Mouse (Mus musculus) layer of hippocampus, postnatal 36 days (tissue): ENCODE results near the gene Nfkbia. TPM values are rescaled to one million over a fixed set of nuclear protein-coding genes. Genes with fewer than 3 reads are reported as not detected.

Experiments used
- DNase-seq, 2 experiments: peaks; one replicate each; pipeline ENCODE4 v3.0.0; 2022
- total RNA-seq, 2 experiments: library from RNA; stranded (reverse); gene quantifications; 2 replicates each; pipeline ENCODE4 v1.2.3; 2021

Nfkbia gene
- total RNA-seq, 2 experiments from 2014 or later: 36.5 to 44.3 TPM

- no peak for DNase-seq
These were observed 2.3 kb downstream of the Nfkbia start for GRCm38 (mm10) chr12:55489986-55490721.

GRCm38 (mm10) chr12:55488661-55489447 lies 3.6 kb downstream of the Nfkbia start:
- no peak for DNase-seq

- no peak for DNase-seq
These were observed 4.4 kb downstream of the Nfkbia start for GRCm38 (mm10) chr12:55487843-55488660.

- no peak for DNase-seq
These were observed 5.3 kb downstream of the Nfkbia start for GRCm38 (mm10) chr12:55486923-55487674.

- no peak for DNase-seq
These were observed 7.6 kb downstream of the Nfkbia start for GRCm38 (mm10) chr12:55484800-55485199.

- no peak for DNase-seq
These were observed 8.2 kb downstream of the Nfkbia start for GRCm38 (mm10) chr12:55484079-55484774.

- no peak for DNase-seq
These were observed 8.9 kb downstream of the Nfkbia start for GRCm38 (mm10) chr12:55483591-55483990.

GRCm38 (mm10) chr12:55482732-55483131 lies 9.7 kb downstream of the Nfkbia start:
- no peak for DNase-seq

- DNase-seq: no peak
These were observed 10.7 kb downstream of the Nfkbia start for GRCm38 (mm10) chr12:55481739-55482138.

- no peak for DNase-seq
These were observed 11.8 kb downstream of the Nfkbia start for GRCm38 (mm10) chr12:55480471-55481153.

GRCm38 (mm10) chr12:55478901-55479300 lies 13.5 kb downstream of the Nfkbia start:
- no peak for DNase-seq

GRCm38 (mm10) chr12:55474209-55474583 lies 18.3 kb downstream of the Nfkbia start:
- no peak for DNase-seq

- DNase-seq: no peak
These were observed 18.9 kb downstream of the Nfkbia start for GRCm38 (mm10) chr12:55473250-55474208.

GRCm38 (mm10) chr12:55471344-55471743 lies 21.1 kb downstream of the Nfkbia start:
- no peak for DNase-seq

GRCm38 (mm10) chr12:55470442-55470841 lies 22.0 kb downstream of the Nfkbia start:
- no peak for DNase-seq

- DNase-seq: no peak
These were observed 24.9 kb downstream of the Nfkbia start for GRCm38 (mm10) chr12:55467331-55468180.

GRCm38 (mm10) chr12:55466816-55467215 lies 25.6 kb downstream of the Nfkbia start:
- DNase-seq: no peak

GRCm38 (mm10) chr12:55466088-55466701 lies 26.3 kb downstream of the Nfkbia start:
- no peak for DNase-seq
